Mouse (Mus musculus) inflammation-experienced regulatory T-cells (primary cell): ENCODE data around the gene Havcr2. TPM values are rescaled to one million over a fixed set of nuclear protein-coding genes. Genes with fewer than 3 reads are reported as not detected.

Experiments used
- polyA plus RNA-seq, 2 experiments: library from polyadenylated mRNA; unstranded; fragments of 100-300 nt; shearing (Covaris generic); gene quantifications; one replicate each; pipeline ENCODE4 v1.2.1; 2017

Havcr2 gene
- polyA plus RNA-seq: 1 to 10 TPM; 1.5 to 5.4 TPM

DNA sequence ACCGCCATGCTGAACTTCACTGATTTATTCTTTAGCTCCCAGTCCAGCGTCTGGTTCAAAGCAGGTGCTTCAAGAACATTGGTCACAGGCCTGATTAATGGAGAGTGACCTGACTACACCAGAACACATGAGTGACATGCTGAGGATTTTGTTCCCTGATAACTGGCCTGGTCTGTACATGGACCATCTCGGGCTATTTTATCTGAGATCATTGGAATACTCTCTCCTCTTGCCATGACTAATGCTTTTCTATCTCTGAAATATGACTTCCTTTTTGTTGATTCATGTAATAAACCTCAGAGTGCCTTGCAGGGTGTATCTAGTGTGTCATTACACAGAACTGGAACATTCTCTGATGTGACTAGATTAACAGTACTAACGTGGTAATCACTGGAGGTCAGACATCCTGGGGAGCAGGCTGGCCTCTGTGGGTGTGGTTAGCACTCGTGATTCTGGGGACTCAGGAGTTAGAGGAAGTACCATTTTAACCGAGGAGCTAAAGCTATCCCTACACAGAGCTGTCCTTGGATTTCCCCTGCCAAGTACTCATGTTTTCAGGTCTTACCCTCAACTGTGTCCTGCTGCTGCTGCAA is at the start of gene Havcr2:
TSS of gene Havcr2 (plus strand) at position 483 of the 593 bp plus-strand sequence.

GRCm38 (mm10) chr11:46436760-46437458 is 17.8 kb upstream of the Havcr2 start, which contains the start of gene Med7:
Gene Med7 (plus strand): TSS chr11:46436925.

DNA sequence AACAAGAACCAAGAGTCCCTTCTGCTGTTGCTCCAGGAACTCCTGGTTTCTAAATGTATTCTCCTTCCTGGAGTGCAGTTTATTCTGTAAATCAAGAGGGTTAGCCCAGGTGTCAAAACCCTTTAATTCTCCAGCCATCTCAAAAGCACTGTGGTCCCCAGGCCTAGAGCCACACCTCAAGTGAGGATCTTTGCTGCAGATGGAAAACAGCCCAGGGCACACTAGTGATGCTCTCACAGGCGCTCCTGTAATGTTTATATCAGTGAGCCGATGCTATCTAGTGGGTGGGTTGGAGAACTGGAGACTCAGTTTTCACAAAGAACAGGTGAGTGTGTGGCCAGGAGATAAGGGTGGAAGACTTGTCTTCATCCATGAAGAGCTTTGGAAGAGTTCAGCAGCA is 69.2 kb downstream of the Havcr2 start, which contains the start of gene Gm12169:
TSS of gene Gm12169 (plus strand) at position 301 of the 400 bp plus-strand sequence.

Other genes with a start within 250 kb of the Havcr2 start
- gene Fndc9, start 219.4 kb upstream of the Havcr2 start, polyA plus RNA-seq: under 1 TPM; 0.20 to 0.68 TPM
- gene Cyfip2, start 142.1 kb upstream of the Havcr2 start, polyA plus RNA-seq: 100 to 1,000 TPM; 133 to 162 TPM
- 100 to 1,000 TPM; 187 to 364 TPM for gene Itk, start 65.4 kb upstream of the Havcr2 start, polyA plus RNA-seq
- under 1 TPM; 0.07 to 0.89 TPM for gene Fam71b, start 58.4 kb upstream of the Havcr2 start, polyA plus RNA-seq
- gene Med7, start 18.0 kb upstream of the Havcr2 start, polyA plus RNA-seq: 10 to 100 TPM; 49.2 to 67.4 TPM
- gene Gm12169, start 69.3 kb downstream of the Havcr2 start, polyA plus RNA-seq: under 1 TPM in 1 of 2 experiments, not detected in 1; 0.62 TPM
- gene BC053393, start 116.6 kb downstream of the Havcr2 start, polyA plus RNA-seq: not detected
- gene Dppa1, start 174.3 kb downstream of the Havcr2 start, polyA plus RNA-seq: under 1 TPM; 0.12 to 0.28 TPM